Mouse (Mus musculus) CH12.LX (cell line): ENCODE results near the gene Erbb2. TPM values are rescaled to one million over a fixed set of nuclear protein-coding genes. Genes with fewer than 3 reads are reported as not detected.
A peak's percentile ranks its signal among the peaks of the same experiment; 100 is the strongest.

Experiments used
- DNase-seq: peaks from one replicate; pipeline ENCODE4 v3.0.0-alpha.2; 2013; ENCODE audit errors: extremely low read depth
- H3K27ac ChIP-seq: 2 replicates; pipeline ENCODE4 v1.5.1; 2012; ENCODE audit warnings: low read depth, mild to moderate bottlenecking, control low read depth, moderate library complexity; ENCODE audit not compliant: insufficient read depth
- H3K27me3 ChIP-seq: replicated peaks from 2 replicates; pipeline ENCODE3; 2012; ENCODE audit warnings: inconsistent platforms
- H3K36me3 ChIP-seq, 2 experiments: replicated peaks in 1 of 2; 2 replicates each; pipeline versions ENCODE3 to v1.6.1; 2012; ENCODE audit warnings: inconsistent platforms in 1 of 2, low read length in 1 of 2, mild to moderate bottlenecking in 1 of 2, mixed read lengths in 1 of 2, moderate library complexity in 1 of 2; ENCODE audit not compliant: control insufficient read depth in 1 of 2, insufficient read depth in 1 of 2
- H3K4me1 ChIP-seq, 2 experiments: 2 replicates each; pipeline ENCODE4 v1.6.1; 2012; ENCODE audit warnings: inconsistent platforms in 1 of 2, moderate library complexity in 1 of 2; ENCODE audit not compliant: insufficient read depth in 2 of 2, control insufficient read depth in 1 of 2
- H3K4me2 ChIP-seq: 2 replicates; pipeline ENCODE4 v1.6.1; 2012; ENCODE audit warnings: low read depth, mild to moderate bottlenecking, control low read depth; ENCODE audit not compliant: poor library complexity, insufficient read depth, severe bottlenecking
- H3K4me3 ChIP-seq, 3 experiments: fragments of 150-350 bp in 1 of 3; sonication (generic) in 1 of 3; replicated peaks in 1 of 3; 2 replicates each; pipeline versions ENCODE3 to v1.5.1; 2011 to 2012; ENCODE audit warnings: low read depth in 2 of 3, low read length in 2 of 3, mild to moderate bottlenecking in 2 of 3, moderate library complexity in 2 of 3, control low read depth in 1 of 3, improper control_type of control experiment in 1 of 3, inconsistent platforms in 1 of 3, mixed read lengths in 1 of 3; ENCODE audit not compliant: poor library complexity in 1 of 3
- H3K79me2 ChIP-seq: replicated peaks from 2 replicates; pipeline ENCODE4 v1.6.1; 2012; ENCODE audit warnings: mild to moderate bottlenecking, moderate library complexity; ENCODE audit not compliant: control insufficient read depth, poor library complexity, insufficient read depth, severe bottlenecking; ENCODE audit errors: extremely low read depth
- H3K9ac ChIP-seq: 2 replicates; pipeline ENCODE4 v1.6.1; 2012; ENCODE audit warnings: low read depth, mild to moderate bottlenecking, control low read depth, moderate library complexity; ENCODE audit not compliant: insufficient read depth
- H3K9me3 ChIP-seq: replicated peaks from 2 replicates; pipeline ENCODE3; 2012; ENCODE audit warnings: low read length, inconsistent platforms, mixed read lengths
- BHLHE40 ChIP-seq: IDR thresholded peaks from 2 replicates; pipeline ENCODE4 v1.6.1; 2011; ENCODE audit warnings: mild to moderate bottlenecking, low read depth, low read length, improper control_type of control experiment
- CHD1 ChIP-seq: IDR thresholded peaks from 2 replicates; pipeline ENCODE4 v1.6.1; 2012; ENCODE audit warnings: low read depth, low read length, improper control_type of control experiment, inconsistent platforms
- CTCF ChIP-seq, 2 experiments: IDR thresholded peaks in 1 of 2; conservative IDR thresholded peaks in 1 of 2; 2 replicates each; pipeline ENCODE4 v1.5.1; 2011 to 2012; ENCODE audit warnings: low read depth in 2 of 2, low read length in 2 of 2, improper control_type of control experiment in 1 of 2, inconsistent platforms in 1 of 2, mild to moderate bottlenecking in 1 of 2, moderate library complexity in 1 of 2
- ELF1 ChIP-seq: IDR thresholded peaks from 2 replicates; pipeline ENCODE4 v1.6.1; 2014; ENCODE audit warnings: low read depth, mild to moderate bottlenecking, inconsistent platforms, low read length, improper control_type of control experiment
- EP300 ChIP-seq: IDR thresholded peaks from 2 replicates; pipeline ENCODE4 v1.6.1; 2011; ENCODE audit warnings: low read length, improper control_type of control experiment
- ETS1 ChIP-seq: conservative IDR thresholded peaks from 2 replicates; pipeline ENCODE4 v1.6.1; 2012; ENCODE audit warnings: low read depth, mild to moderate bottlenecking, inconsistent platforms, low read length, improper control_type of control experiment, moderate library complexity
- GABPA ChIP-seq: IDR thresholded peaks from 2 replicates; pipeline ENCODE4 v1.6.1; 2012; ENCODE audit warnings: low read depth, low read length, improper control_type of control experiment, inconsistent platforms; ENCODE audit not compliant: insufficient replicate concordance
- HCFC1 ChIP-seq: IDR thresholded peaks from 2 replicates; pipeline ENCODE4 v1.6.1; 2012; ENCODE audit warnings: low read depth, mild to moderate bottlenecking, inconsistent platforms, low read length, improper control_type of control experiment
- IRF4 ChIP-seq: IDR thresholded peaks from 2 replicates; pipeline ENCODE4 v1.6.1; 2014; ENCODE audit warnings: low read depth, mild to moderate bottlenecking, inconsistent platforms, low read length, improper control_type of control experiment
- JUN ChIP-seq: IDR thresholded peaks from 2 replicates; pipeline ENCODE4 v1.6.1; 2011; ENCODE audit warnings: low read depth, mild to moderate bottlenecking, low read length, improper control_type of control experiment, moderate library complexity; ENCODE audit not compliant: insufficient read depth
- JUND ChIP-seq: conservative IDR thresholded peaks from 2 replicates; pipeline ENCODE4 v1.6.1; 2011; ENCODE audit warnings: low read depth, low read length, improper control_type of control experiment
- KAT2A ChIP-seq: IDR thresholded peaks from 2 replicates; pipeline ENCODE4 v1.6.1; 2012; ENCODE audit warnings: low read length, improper control_type of control experiment, inconsistent platforms; ENCODE audit not compliant: insufficient replicate concordance
- MAFK ChIP-seq: IDR thresholded peaks from 2 replicates; pipeline ENCODE4 v1.6.1; 2011; ENCODE audit warnings: low read length, improper control_type of control experiment; ENCODE audit not compliant: insufficient replicate concordance
- MAX ChIP-seq: IDR thresholded peaks from 2 replicates; pipeline ENCODE4 v1.6.1; 2011; ENCODE audit warnings: low read length, improper control_type of control experiment
- MEF2A ChIP-seq: IDR thresholded peaks from 2 replicates; pipeline ENCODE4 v1.6.1; 2014; ENCODE audit warnings: low read depth, mild to moderate bottlenecking, inconsistent platforms, low read length, improper control_type of control experiment, borderline replicate concordance
- MXI1 ChIP-seq: IDR thresholded peaks from 2 replicates; pipeline ENCODE4 v1.6.1; 2011; ENCODE audit warnings: mild to moderate bottlenecking, low read depth, low read length, improper control_type of control experiment
- MYC ChIP-seq: IDR thresholded peaks from 2 replicates; pipeline ENCODE4 v1.6.1; 2011; ENCODE audit warnings: low read depth, mild to moderate bottlenecking, improper control_type of control experiment, low read length
- NELFE ChIP-seq: IDR thresholded peaks from 2 replicates; pipeline ENCODE4 v1.6.1; 2011; ENCODE audit warnings: low read depth, low read length, improper control_type of control experiment
- NRF1 ChIP-seq: IDR thresholded peaks from 2 replicates; pipeline ENCODE4 v1.6.1; 2014; ENCODE audit warnings: low read depth, mild to moderate bottlenecking, inconsistent platforms, low read length, improper control_type of control experiment, moderate library complexity
- PAX5 ChIP-seq: IDR thresholded peaks from 2 replicates; pipeline ENCODE4 v1.6.1; 2012; ENCODE audit warnings: low read length, inconsistent platforms, mixed read lengths
- POLR2A ChIP-seq: IDR thresholded peaks from 2 replicates; pipeline ENCODE4 v1.6.1; 2011; ENCODE audit warnings: low read depth, mild to moderate bottlenecking, improper control_type of control experiment, low read length
- POLR2AphosphoS2 ChIP-seq: IDR thresholded peaks from 2 replicates; pipeline ENCODE4 v1.6.1; 2011; ENCODE audit warnings: low read depth, low read length, improper control_type of control experiment
- RAD21 ChIP-seq: IDR thresholded peaks from 2 replicates; pipeline ENCODE4 v1.6.1; 2011; ENCODE audit warnings: low read depth, mild to moderate bottlenecking, low read length, improper control_type of control experiment, moderate library complexity
- RCOR1 ChIP-seq: conservative IDR thresholded peaks from 2 replicates; pipeline ENCODE4 v1.6.1; 2012; ENCODE audit warnings: low read depth, mild to moderate bottlenecking, inconsistent platforms, low read length, improper control_type of control experiment
- SMC3 ChIP-seq: IDR thresholded peaks from 2 replicates; pipeline ENCODE4 v1.6.1; 2011; ENCODE audit warnings: low read depth, low read length, improper control_type of control experiment
- TBP ChIP-seq: conservative IDR thresholded peaks from 2 replicates; pipeline ENCODE4 v1.6.1; 2011; ENCODE audit warnings: low read depth, low read length, improper control_type of control experiment
- TCF12 ChIP-seq: IDR thresholded peaks from 2 replicates; pipeline ENCODE4 v1.6.1; 2014; ENCODE audit warnings: low read depth, mild to moderate bottlenecking, inconsistent platforms, low read length, improper control_type of control experiment
- UBTF ChIP-seq: IDR thresholded peaks from 2 replicates; pipeline ENCODE4 v1.6.1; 2012; ENCODE audit warnings: low read depth, mild to moderate bottlenecking, inconsistent platforms, low read length, improper control_type of control experiment, moderate library complexity
- USF2 ChIP-seq: conservative IDR thresholded peaks from 2 replicates; pipeline ENCODE4 v1.6.1; 2011; ENCODE audit warnings: low read depth, low read length, improper control_type of control experiment
- ZC3H11A ChIP-seq: IDR thresholded peaks from 2 replicates; pipeline ENCODE4 v1.6.1; 2012; ENCODE audit warnings: low read depth, mild to moderate bottlenecking, inconsistent platforms, low read length, improper control_type of control experiment
- ZKSCAN1 ChIP-seq: IDR thresholded peaks from 2 replicates; pipeline ENCODE4 v1.6.1; 2012; ENCODE audit warnings: low read depth, inconsistent platforms, low read length, improper control_type of control experiment, borderline replicate concordance
- ZMIZ1 ChIP-seq: IDR thresholded peaks from 2 replicates; pipeline ENCODE4 v1.6.1; 2012; ENCODE audit warnings: low read depth, mild to moderate bottlenecking, inconsistent platforms, low read length, improper control_type of control experiment
- ZNF384 ChIP-seq: IDR thresholded peaks from 2 replicates; pipeline ENCODE4 v1.6.1; 2012; ENCODE audit warnings: low read depth, low read length, improper control_type of control experiment, inconsistent platforms
- dilution Hi-C: fragments of 300-500 bp; cut with MboI; formaldehyde crosslinking; loops from 2 replicates; pipeline ENCODE4 v1.14.3; 2020; ENCODE audit warnings: low sequenced_read_pairs; ENCODE audit not compliant: extremely low pct_unique_long_range_greater_than_20kb, extremely low pct_ligation_motif_present
- in situ Hi-C: fragments of 300-500 bp; cut with MboI; formaldehyde crosslinking; loops from 3 replicates; pipeline ENCODE4 v1.14.3; 2019; ENCODE audit warnings: low sequenced_read_pairs, low pct_ligation_motif_present, low pct_unique_long_range_greater_than_20kb, mixed read lengths
- polyA plus RNA-seq: library from polyadenylated mRNA; unstranded; fragments of >175 nt; gene quantifications from 2 replicates; pipeline ENCODE4 v1.2.1, GENCODE M21; 2012; ENCODE audit warnings: low read depth; ENCODE audit not compliant: insufficient read length
- total RNA-seq, 2 experiments: library from RNA; depleted of rRNA; stranded (reverse); fragments of 300-350 nt in 1 of 2; fragments of >200 nt in 1 of 2; gene quantifications; 2 replicates each; pipeline ENCODE4 v1.2.3; 2012 to 2014

Gene Erbb2
- total and polyA plus RNA-seq, 3 experiments, result 0.06 to 0.17 TPM; not detected in 1

DNA sequence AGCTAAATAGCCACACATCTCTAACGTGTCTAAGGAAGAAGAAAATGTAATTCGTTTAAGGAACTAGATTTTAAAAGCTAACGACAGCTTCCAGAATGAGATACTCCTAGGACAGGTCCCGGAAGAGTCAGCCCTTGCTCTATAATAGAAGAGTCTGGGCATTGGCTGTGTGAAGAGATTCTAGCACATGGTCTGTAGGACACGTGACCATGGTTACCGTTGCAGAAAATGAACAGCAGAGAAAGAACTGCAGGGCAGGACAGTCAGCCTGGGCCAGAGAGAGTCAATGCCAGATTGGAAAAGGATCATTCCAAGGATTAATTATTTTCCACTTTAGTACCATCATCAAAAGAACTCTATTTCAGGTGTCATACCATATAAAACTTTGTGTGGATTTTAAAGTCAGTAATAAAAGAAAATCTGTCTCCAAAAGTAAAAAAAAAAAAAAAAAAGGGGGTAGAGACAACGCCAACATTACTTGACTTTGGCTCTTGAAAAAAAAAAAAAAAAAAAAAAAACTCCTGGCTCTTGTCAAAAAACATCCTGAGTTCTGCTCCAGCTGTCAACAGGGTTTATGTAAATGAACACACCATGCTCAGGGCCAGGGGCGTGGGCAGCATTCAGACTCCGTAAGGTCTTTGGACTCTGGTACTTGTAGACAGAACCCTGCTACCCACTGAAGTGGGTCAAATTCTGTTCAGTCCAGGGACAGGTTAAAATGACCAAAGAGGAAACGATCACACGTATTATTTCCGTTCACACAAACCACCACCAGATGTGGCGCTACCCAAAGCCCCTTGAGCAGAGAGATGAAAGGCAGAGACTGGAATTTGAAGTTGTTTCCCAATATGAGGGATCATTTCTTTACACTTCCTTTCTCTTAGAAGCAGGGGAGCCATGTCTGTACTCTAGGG is 67.0 kb downstream of the Erbb2 start (continued):
- TF ChIP-seq TBP, result peak; percentile 53; the same call in 1 of the 2 replicates
- no peak for TF ChIP-seq KAT2A
- no peak for TF ChIP-seq ZKSCAN1
- peak; percentile 62 for TF ChIP-seq POLR2A
- no peak for TF ChIP-seq JUN
- peak; percentile 75; the same call in 1 of the 2 replicates for TF ChIP-seq EP300
- 0 out of 2 replicates have a peak, but pooled peaks have one; percentile 16 for TF ChIP-seq CHD1
- TF ChIP-seq IRF4, result peak; percentile 62
- peak; percentile 99 for TF ChIP-seq ZNF384
- no peak; the same call in none of the 2 replicates for TF ChIP-seq ETS1
- peak; percentile 97 for TF ChIP-seq MYC
- peak; percentile 87 for TF ChIP-seq BHLHE40
- no peak for TF ChIP-seq ZMIZ1
- TF ChIP-seq, all 38 proteins: peak for 20

DNA sequence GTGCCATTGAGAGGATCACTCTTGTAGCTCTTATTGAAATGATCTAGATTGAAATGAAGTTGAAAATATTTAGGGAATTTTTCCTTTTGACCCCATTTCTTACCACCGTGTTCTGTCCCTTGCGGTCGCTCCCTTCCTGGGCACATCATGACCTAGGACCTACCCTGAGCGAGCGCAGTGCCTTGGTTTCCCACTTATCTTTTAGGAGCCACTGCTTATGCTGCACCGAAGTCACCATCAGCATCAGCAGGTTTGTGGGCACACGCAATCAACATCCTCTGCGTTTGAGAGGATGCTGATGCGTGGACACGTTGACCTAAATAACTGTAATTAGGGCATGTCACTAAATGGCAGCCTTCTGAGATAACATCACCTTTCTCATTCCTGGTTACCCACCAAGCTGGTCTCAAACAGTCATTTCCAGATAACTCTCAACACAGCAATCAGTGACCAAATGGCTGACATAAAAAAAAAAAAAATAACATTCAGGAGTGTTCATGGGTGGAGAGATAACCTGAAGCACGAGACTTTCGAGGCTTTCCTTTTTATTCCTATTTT is 67.7 kb downstream of the Erbb2 start:
- DNase-seq, result no peak
- peaks cover 12% of the 10 kb centered on the region for H3K79me2 ChIP-seq
- peaks cover 20 to 41% of the 10 kb centered on the region in 2 experiments for H3K36me3 ChIP-seq
- peaks cover 26 to 67% of the 10 kb centered on the region in 2 experiments for H3K4me1 ChIP-seq
- H3K4me3 ChIP-seq, result peak overlapping the region in 1 of 3 experiments; percentile 44
- peak overlapping the region; percentile 54 for H3K4me2 ChIP-seq
- dilution Hi-C loops, result no loop called here
- in situ Hi-C loops, result loop anchor here (5.0 kb wide), 1 partner anchor 67 kb away; the partner anchor contains the start of gene Ikzf3
- H3K27ac ChIP-seq, result peak overlapping the region; percentile 86
- H3K9me3 ChIP-seq, result no peaks in the 10 kb centered on the region
- H3K9ac ChIP-seq, result peak overlapping the region; percentile 10; the same call in 1 of the 2 replicates
- H3K27me3 ChIP-seq, result no peaks in the 10 kb centered on the region
- TF ChIP-seq NELFE (peak; percentile 24; the same call in 1 of the 2 replicates), BHLHE40 (peak; percentile 48), MAFK (no peak), ZMIZ1 (peak; percentile 76; the same call in 1 of the 2 replicates), JUN (no peak), CTCF (conservative IDR thresholded peaks at IDR 0.05 in 1 of 2, IDR thresholded peaks at IDR 0.05 in 1 of 2; ENCODE audit: low read depth in 2 of 2, low read length in 2 of 2) (no peak), ZNF384 (peak; percentile 79), MXI1 (peak; percentile 44; the same call in 1 of the 2 replicates), MYC (no peak), UBTF (no peak), TCF12 (0 out of 2 replicates have a peak, but pooled peaks have one; percentile 34), GABPA (no peak), ZKSCAN1 (no peak), MAX (peak; percentile 50; the same call in 1 of the 2 replicates), CHD1 (peak; percentile 69), KAT2A (no peak), HCFC1 (peak; percentile 12; the same call in 1 of the 2 replicates), RCOR1 (peak; percentile 61), ELF1 (no peak), JUND (peak; percentile 32; the same call in 1 of the 2 replicates), PAX5 (no peak), USF2 (no peak), POLR2AphosphoS2 (no peak), MEF2A (peak; percentile 21), SMC3 (no peak), EP300 (peak; percentile 51), NRF1 (no peak), RAD21 (no peak), ZC3H11A (no peak)
